Mouse (Mus musculus) E14TG2a.4 (cell line): ENCODE measurements around the gene Ly6g5b.

Experiments used
- CTCF ChIP-seq: conservative IDR thresholded peaks from 2 replicates; pipeline ENCODE4 v1.5.1; 2014; ENCODE audit warnings: low read length
- NANOG ChIP-seq: IDR thresholded peaks from 2 replicates; pipeline ENCODE4 v1.6.1; 2014; ENCODE audit warnings: borderline replicate concordance, low read length, mixed read lengths

DNA sequence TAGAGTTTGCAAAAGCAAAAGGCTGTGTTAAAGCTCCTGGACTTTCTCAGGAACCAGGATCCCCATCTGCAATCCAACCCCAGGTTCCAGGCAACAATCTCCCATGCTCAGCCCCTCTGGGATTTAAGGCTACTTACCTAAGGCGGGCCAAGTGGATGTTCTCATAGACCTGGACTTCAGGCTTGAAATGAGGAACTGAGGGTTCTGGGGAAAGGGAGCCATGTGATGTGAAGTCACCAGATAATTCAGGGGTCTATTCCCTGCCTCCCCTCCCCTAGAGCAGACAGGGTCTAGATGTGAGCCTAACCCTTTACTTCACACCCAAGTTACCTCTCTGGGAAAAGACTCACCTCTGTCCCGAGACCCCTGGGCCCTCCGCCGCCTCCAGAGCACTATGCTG, 34.5 kb downstream of the Ly6g5b start:
- no peak for TF ChIP-seq CTCF
- TF ChIP-seq NANOG: no peak
